Mouse (Mus musculus) erythroblast, embryonic 14.5 days (primary cell): ENCODE results near the gene Smo. TPM values are rescaled to one million over a fixed set of nuclear protein-coding genes. Genes with fewer than 3 reads are reported as not detected.
A peak's percentile ranks its signal among the peaks of the same experiment; 100 is the strongest.

ENCODE experiments used
- H3K27me3 ChIP-seq: 2 replicates; pipeline ENCODE4 v1.6.1; 2012; ENCODE audit warnings: inconsistent platforms; ENCODE audit not compliant: control insufficient read depth
- H3K36me3 ChIP-seq: 2 replicates; pipeline ENCODE4 v1.6.1; 2012; ENCODE audit warnings: mild to moderate bottlenecking, inconsistent platforms; ENCODE audit not compliant: control insufficient read depth
- H3K4me1 ChIP-seq: 2 replicates; pipeline ENCODE4 v1.6.1; 2012; ENCODE audit warnings: inconsistent platforms; ENCODE audit not compliant: control insufficient read depth
- H3K4me3 ChIP-seq: replicated peaks from 2 replicates; pipeline ENCODE3; 2012; ENCODE audit warnings: moderate library complexity, mild to moderate bottlenecking, inconsistent platforms
- H3K9me3 ChIP-seq: 2 replicates; pipeline ENCODE4 v1.6.1; 2012; ENCODE audit warnings: low read length, inconsistent platforms, mixed read lengths; ENCODE audit not compliant: control insufficient read depth
- GATA1 ChIP-seq: IDR thresholded peaks from 2 replicates; pipeline ENCODE4 v1.6.1; 2012; ENCODE audit warnings: low read length, inconsistent platforms, mixed read lengths
- TAL1 ChIP-seq: IDR thresholded peaks from 3 replicates; pipeline ENCODE4 v1.6.1; 2012; ENCODE audit warnings: low read length, inconsistent platforms, mixed read lengths
- polyA plus RNA-seq: library from polyadenylated mRNA; stranded (reverse); fragments of >175 nt; gene quantifications from 2 replicates; pipeline ENCODE4 v1.2.3, GENCODE M21; 2012

The Smo gene
- polyA plus RNA-seq, 1 experiment: 0.42 TPM

DNA sequence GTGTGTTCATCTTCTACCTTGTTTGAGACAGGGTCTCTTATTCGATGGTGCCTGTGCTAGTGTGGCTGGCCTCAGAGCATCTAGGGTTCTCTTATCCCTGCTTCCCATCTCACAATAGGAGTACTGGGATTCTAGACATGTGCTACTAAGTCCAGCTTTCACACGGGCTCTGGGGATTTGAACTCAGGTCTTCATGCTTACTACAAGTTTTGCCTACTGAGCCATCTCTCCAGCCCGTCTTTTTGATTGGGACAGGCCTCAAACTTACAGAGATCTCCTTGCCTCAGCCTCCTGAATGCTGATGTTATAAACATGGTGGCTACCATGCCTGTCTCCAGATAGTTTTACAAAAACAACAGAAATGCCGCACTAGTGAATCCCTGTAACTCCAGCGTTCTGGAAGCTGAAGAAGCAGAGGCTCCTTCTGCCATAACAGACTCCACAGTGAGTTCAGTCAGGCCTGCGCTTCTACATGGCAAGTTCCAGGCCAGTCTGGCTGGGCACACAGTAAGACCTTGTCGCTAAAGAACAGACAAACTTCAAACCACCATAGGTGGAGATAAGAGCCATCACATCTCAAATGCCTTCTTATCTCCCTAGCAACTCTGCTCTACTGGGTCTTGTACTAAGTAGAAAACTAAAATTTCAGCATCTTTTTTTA, 36.1 kb upstream of the Smo start:
- peak overlapping the region; percentile 79 for H3K4me3 ChIP-seq
- peaks cover 94% of the 10 kb centered on the region for H3K36me3 ChIP-seq

GRCm38 (mm10) chr6:29701051-29701450, 34.3 kb upstream of the Smo start:
- H3K27me3 ChIP-seq: no peaks in the 10 kb centered on the region
- peak; percentile 100 for TF ChIP-seq TAL1
- TF ChIP-seq GATA1: peak; percentile 99
- no peaks in the 10 kb centered on the region for H3K9me3 ChIP-seq
- H3K36me3 ChIP-seq: peaks cover 94% of the 10 kb centered on the region
- H3K4me1 ChIP-seq: peaks cover 91% of the 10 kb centered on the region
- peak overlapping the region; percentile 66 for H3K4me3 ChIP-seq

More for the DNA sequence above, 36.1 kb upstream of the Smo start:
- Histone ChIP-seq H3K9me3 (no peaks in the 10 kb centered on the region), H3K27me3 (no peaks in the 10 kb centered on the region), H3K4me1 (peaks cover 79% of the 10 kb centered on the region)
- TF ChIP-seq GATA1 (peak; percentile 90), TAL1 (peak; percentile 71)

DNA sequence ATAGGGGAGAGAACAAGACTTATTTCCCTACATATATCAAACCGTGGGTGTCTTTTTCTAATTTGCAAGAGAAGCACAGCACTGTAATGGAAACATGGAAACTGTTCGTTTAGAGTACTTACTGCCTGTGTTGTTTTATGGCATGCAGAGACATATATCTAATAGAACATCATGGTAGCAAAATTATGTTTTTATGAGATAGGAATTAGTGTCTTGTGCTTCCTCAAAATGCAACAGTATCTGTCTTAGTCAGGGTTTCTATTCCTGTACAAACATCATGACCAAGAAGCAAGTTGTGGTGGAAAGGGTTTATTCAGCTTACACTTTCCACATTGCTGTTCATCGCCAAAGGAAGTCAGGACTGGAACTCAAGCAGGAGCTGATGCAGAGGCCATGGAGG, 33.2 kb upstream of the Smo start:
- TF ChIP-seq GATA1 (no peak), TAL1 (no peak)
- H3K36me3 ChIP-seq: peaks cover 94% of the 10 kb centered on the region
- H3K4me1 ChIP-seq: peaks cover 93% of the 10 kb centered on the region
- no peaks in the 10 kb centered on the region for H3K9me3 ChIP-seq
- peak overlapping the region; percentile 66 for H3K4me3 ChIP-seq
- no peaks in the 10 kb centered on the region for H3K27me3 ChIP-seq

- Histone ChIP-seq H3K4me1 (peaks cover 93% of the 10 kb centered on the region), H3K9me3 (no peaks in the 10 kb centered on the region), H3K36me3 (peaks cover 95% of the 10 kb centered on the region), H3K27me3 (no peaks in the 10 kb centered on the region), H3K4me3 (peak overlapping the region; percentile 29)
- no peak for TF ChIP-seq TAL1
- no peak for TF ChIP-seq GATA1
These were observed 31.2 kb upstream of the Smo start for GRCm38 (mm10) chr6:29704143-29704542.

- TF ChIP-seq TAL1 (no peak), GATA1 (no peak)
- Histone ChIP-seq H3K4me3 (no peak overlapping the region), H3K4me1 (peaks cover 87% of the 10 kb centered on the region), H3K36me3 (peaks cover 100% of the 10 kb centered on the region), H3K9me3 (no peaks in the 10 kb centered on the region), H3K27me3 (no peaks in the 10 kb centered on the region)
These were observed 27.4 kb upstream of the Smo start for GRCm38 (mm10) chr6:29707902-29708301.

- no peak overlapping the region for H3K4me3 ChIP-seq
- H3K27me3 ChIP-seq: no peaks in the 10 kb centered on the region; the same call in 1 of the 2 replicates
- H3K36me3 ChIP-seq: peaks cover 100% of the 10 kb centered on the region
- TF ChIP-seq GATA1 (no peak), TAL1 (no peak)
- no peaks in the 10 kb centered on the region for H3K9me3 ChIP-seq
- H3K4me1 ChIP-seq: peaks cover 57% of the 10 kb centered on the region
These were observed 24.0 kb upstream of the Smo start for GRCm38 (mm10) chr6:29711318-29711717.

GRCm38 (mm10) chr6:29712011-29712584, 23.2 kb upstream of the Smo start:
- Histone ChIP-seq H3K4me3 (no peak overlapping the region), H3K9me3 (no peaks in the 10 kb centered on the region), H3K36me3 (peaks cover 100% of the 10 kb centered on the region), H3K27me3 (no peaks in the 10 kb centered on the region; the same call in 1 of the 2 replicates), H3K4me1 (peaks cover 55% of the 10 kb centered on the region)
- no peak for TF ChIP-seq TAL1
- TF ChIP-seq GATA1: no peak

- Histone ChIP-seq H3K4me1 (peaks cover 31% of the 10 kb centered on the region), H3K9me3 (no peaks in the 10 kb centered on the region), H3K27me3 (no peaks in the 10 kb centered on the region; the same call in 1 of the 2 replicates), H3K36me3 (peaks cover 99% of the 10 kb centered on the region), H3K4me3 (no peak overlapping the region)
- no peak for TF ChIP-seq TAL1
- no peak for TF ChIP-seq GATA1
These were observed 18.5 kb upstream of the Smo start for GRCm38 (mm10) chr6:29716624-29717365.

- Histone ChIP-seq H3K36me3 (peaks cover 95% of the 10 kb centered on the region), H3K4me3 (no peak overlapping the region), H3K27me3 (no peaks in the 10 kb centered on the region; the same call in 1 of the 2 replicates), H3K4me1 (peaks cover 29% of the 10 kb centered on the region), H3K9me3 (no peaks in the 10 kb centered on the region)
- TF ChIP-seq GATA1 (no peak), TAL1 (no peak)
These were observed 17.8 kb upstream of the Smo start for GRCm38 (mm10) chr6:29717541-29717940.
